Mouse (Mus musculus): ENCODE measurements around the gene Copb1.

DNA sequence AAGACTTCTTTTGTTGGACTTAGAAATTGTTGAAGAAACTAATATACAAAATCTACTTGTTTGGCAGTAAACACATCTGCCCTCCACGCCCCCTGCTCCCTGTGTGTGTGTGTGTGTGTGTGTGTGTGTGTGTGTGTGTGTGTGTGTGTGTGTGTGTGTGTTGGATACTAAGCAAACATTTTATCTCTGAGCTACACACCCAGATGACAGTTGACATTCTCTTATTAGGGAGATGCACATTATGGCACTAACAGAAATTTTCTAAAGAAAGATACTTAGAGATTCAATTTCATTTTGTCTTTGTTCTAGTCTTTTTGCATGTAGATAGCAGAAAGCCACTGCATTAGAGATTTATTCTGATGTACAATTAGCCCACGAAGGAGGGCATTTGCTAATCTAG is 37.6 kb downstream of the Copb1 start:
- TF ChIP-seq CTCF (IDR thresholded peaks at IDR 0.05; ENCODE audit: low read depth, low read length) (no peak), POLR2A (IDR thresholded peaks at IDR 0.05; ENCODE audit: insufficient read depth, low read length) (no peak)

Measured in ES-Bruce4 (cell line).